Mouse (Mus musculus) T-helper 17 cell (primary cell): ENCODE measurements at regions not wholly inside any gene's neighbourhood (a gene's known extent, or its start where the extent isn't known, plus 50 kb on each side); places are given as distances from the start of the nearest gene placed in this dataset.

ENCODE experiments used
- in situ Hi-C, 2 experiments: fragments of 300-600 bp; cut with MboI, MseI; formaldehyde crosslinking; loops; 1 replicate in 1 of 2; 2 replicates in 1 of 2; pipeline ENCODE4 v1.15.1; 2025; ENCODE audit warnings: high pct_unique_total_duplicates in 2 of 2

DNA sequence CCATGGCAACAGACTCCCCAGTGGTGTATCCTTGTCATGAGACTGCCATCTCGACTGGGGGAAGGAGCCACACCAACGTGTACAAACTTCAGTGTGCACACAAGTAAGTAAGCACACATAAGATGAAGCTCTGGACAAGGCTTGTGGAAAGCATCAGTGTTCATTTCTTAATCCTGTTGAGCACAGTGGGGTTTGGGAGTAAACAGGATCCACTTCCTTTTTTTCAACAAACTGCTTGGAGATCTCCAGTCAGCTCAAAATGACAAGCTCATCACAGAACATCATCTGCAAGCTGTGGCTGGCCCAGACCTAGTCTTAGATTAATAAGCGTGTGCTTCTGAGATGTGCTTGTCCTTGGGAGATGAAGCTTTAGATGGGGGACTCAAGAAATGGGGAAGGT, 75.6 kb upstream of the Nrp1 start:
- in situ Hi-C loops, result no loop called here

DNA sequence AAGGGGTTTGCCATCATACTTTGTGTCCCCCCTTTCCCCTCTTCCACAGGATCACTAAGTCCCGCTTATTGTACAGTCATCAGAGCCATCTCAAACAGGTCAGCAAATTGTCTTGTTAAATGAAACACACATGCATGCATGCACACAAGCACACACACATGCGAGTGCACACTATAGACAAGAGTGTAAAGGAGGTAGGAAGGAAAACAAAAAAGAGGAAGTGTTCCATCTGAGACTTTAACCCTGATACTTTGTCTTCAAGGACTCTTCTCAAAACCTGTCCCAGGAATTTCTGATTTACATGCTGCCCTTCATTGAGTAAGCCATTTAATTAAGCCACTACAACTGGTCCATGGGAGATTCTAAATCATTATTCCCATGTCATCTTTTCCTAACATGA, 75.0 kb upstream of the Nrp1 start:
- in situ Hi-C loops, result no loop called here

GRCm38 (mm10) chr8:128284816-128285215, 73.6 kb upstream of the Nrp1 start:
- in situ Hi-C loops, result no loop called here

- in situ Hi-C loops, result no loop called here
Observed at GRCm38 (mm10) chr8:128290076-128290475, 68.3 kb upstream of the Nrp1 start.

DNA sequence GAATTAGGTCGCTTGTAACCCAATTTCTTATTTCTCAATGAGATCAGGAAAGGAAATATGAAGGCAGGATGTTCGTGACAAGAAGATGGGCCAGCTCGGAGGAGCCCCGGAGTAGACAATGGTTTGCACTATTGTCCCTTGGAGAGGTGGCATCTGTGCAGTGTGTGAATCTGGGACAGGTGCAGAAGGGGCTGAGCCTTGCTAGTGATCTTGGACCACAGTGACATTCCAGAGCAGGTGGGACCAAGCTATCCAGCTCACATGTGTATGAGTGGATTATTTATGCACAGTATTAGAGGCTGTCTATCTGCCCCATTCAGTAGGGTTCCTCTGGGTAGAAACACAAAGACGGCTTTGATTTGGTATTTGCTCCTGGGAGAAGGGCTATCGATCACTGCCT, 66.0 kb upstream of the Nrp1 start:
- in situ Hi-C loops, result no loop called here

- in situ Hi-C loops, result no loop called here
Observed at GRCm38 (mm10) chr8:128296728-128297380, 61.5 kb upstream of the Nrp1 start.

DNA sequence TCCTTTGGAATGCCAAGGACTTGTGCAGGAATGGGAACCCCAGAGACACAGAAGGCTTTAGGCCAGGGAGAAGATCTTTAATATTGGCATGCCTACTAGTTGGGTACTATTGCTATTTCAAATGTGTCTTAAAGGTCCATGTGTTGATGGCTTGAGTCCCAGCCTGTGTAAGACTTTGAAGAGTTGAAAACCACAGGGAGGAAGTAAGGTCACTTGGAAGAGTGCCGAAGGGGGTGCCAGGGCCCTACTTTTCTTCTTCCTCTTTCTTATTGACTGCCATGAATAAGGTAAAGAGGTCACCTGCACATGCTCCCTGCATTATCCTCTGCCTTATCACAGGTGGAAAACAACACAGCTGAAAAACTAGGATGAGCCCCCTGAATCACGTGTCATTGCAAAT, 56.1 kb upstream of the Nrp1 start:
- in situ Hi-C loops, result no loop called here
